Mouse (Mus musculus): ENCODE results near the gene Nckap1. TPM values are rescaled to one million over a fixed set of nuclear protein-coding genes. Genes with fewer than 3 reads are reported as not detected.

Nckap1 gene
- polyA plus RNA-seq, 1 experiment = 15.2 TPM

- no peaks in the 10 kb centered on the region for H3K27me3 ChIP-seq (ENCODE audit: control insufficient read depth, insufficient read depth, low read length)
- H3K36me3 ChIP-seq (ENCODE audit: control insufficient read depth, insufficient read depth, low read length) = no peaks in the 10 kb centered on the region
- H3K4me3 ChIP-seq (ENCODE audit: control insufficient read depth, low read depth, low read length) = peak overlapping the region; percentile 97
- TF ChIP-seq POLR2A (IDR thresholded peaks at IDR 0.05; ENCODE audit: control insufficient read depth, low read depth, low read length) = no peak
- no peak for TF ChIP-seq CTCF (IDR thresholded peaks at IDR 0.05; ENCODE audit: control insufficient read depth, insufficient read depth, insufficient replicate concordance, low read depth, low read length)
- H3K27ac ChIP-seq (ENCODE audit: control insufficient read depth, insufficient read depth, low read depth, low read length) = peak overlapping the region; percentile 92
- no peaks in the 10 kb centered on the region for H3K4me1 ChIP-seq (ENCODE audit: control insufficient read depth, insufficient read depth, low read length)
Observed at GRCm38 (mm10) chr2:80580311-80580961, 744 bp downstream of the Nckap1 start.

GRCm38 (mm10) chr2:80579253-80579891 lies 1.8 kb downstream of the Nckap1 start:
- Histone ChIP-seq H3K27ac (ENCODE audit: control insufficient read depth, insufficient read depth, low read depth, low read length) (no peak overlapping the region), H3K4me3 (ENCODE audit: control insufficient read depth, low read depth, low read length) (no peak overlapping the region), H3K36me3 (ENCODE audit: control insufficient read depth, insufficient read depth, low read length) (no peaks in the 10 kb centered on the region), H3K27me3 (ENCODE audit: control insufficient read depth, insufficient read depth, low read length) (no peaks in the 10 kb centered on the region), H3K4me1 (ENCODE audit: control insufficient read depth, insufficient read depth, low read length) (no peaks in the 10 kb centered on the region)
- no peak for TF ChIP-seq CTCF (IDR thresholded peaks at IDR 0.05; ENCODE audit: control insufficient read depth, insufficient read depth, insufficient replicate concordance, low read depth, low read length)
- no peak for TF ChIP-seq POLR2A (IDR thresholded peaks at IDR 0.05; ENCODE audit: control insufficient read depth, low read depth, low read length)

- Histone ChIP-seq H3K27ac (ENCODE audit: control insufficient read depth, insufficient read depth, low read depth, low read length) (no peak overlapping the region), H3K36me3 (ENCODE audit: control insufficient read depth, insufficient read depth, low read length) (no peaks in the 10 kb centered on the region), H3K4me3 (ENCODE audit: control insufficient read depth, low read depth, low read length) (no peak overlapping the region), H3K27me3 (ENCODE audit: control insufficient read depth, insufficient read depth, low read length) (no peaks in the 10 kb centered on the region), H3K4me1 (ENCODE audit: control insufficient read depth, insufficient read depth, low read length) (no peaks in the 10 kb centered on the region)
- TF ChIP-seq POLR2A (IDR thresholded peaks at IDR 0.05; ENCODE audit: control insufficient read depth, low read depth, low read length) (no peak), CTCF (IDR thresholded peaks at IDR 0.05; ENCODE audit: control insufficient read depth, insufficient read depth, insufficient replicate concordance, low read depth, low read length) (no peak)
Observed at GRCm38 (mm10) chr2:80577286-80577685, 3.9 kb downstream of the Nckap1 start.

GRCm38 (mm10) chr2:80570656-80571055 lies 10.5 kb downstream of the Nckap1 start:
- TF ChIP-seq POLR2A (IDR thresholded peaks at IDR 0.05; ENCODE audit: control insufficient read depth, low read depth, low read length) (no peak), CTCF (IDR thresholded peaks at IDR 0.05; ENCODE audit: control insufficient read depth, insufficient read depth, insufficient replicate concordance, low read depth, low read length) (no peak)
- H3K36me3 ChIP-seq (ENCODE audit: control insufficient read depth, insufficient read depth, low read length) = no peaks in the 10 kb centered on the region
- no peak overlapping the region for H3K27ac ChIP-seq (ENCODE audit: control insufficient read depth, insufficient read depth, low read depth, low read length)
- no peaks in the 10 kb centered on the region for H3K27me3 ChIP-seq (ENCODE audit: control insufficient read depth, insufficient read depth, low read length)
- no peak overlapping the region for H3K4me3 ChIP-seq (ENCODE audit: control insufficient read depth, low read depth, low read length)
- H3K4me1 ChIP-seq (ENCODE audit: control insufficient read depth, insufficient read depth, low read length) = no peaks in the 10 kb centered on the region

GRCm38 (mm10) chr2:80567411-80567810 lies 13.8 kb downstream of the Nckap1 start:
- no peak overlapping the region for H3K4me3 ChIP-seq (ENCODE audit: control insufficient read depth, low read depth, low read length)
- H3K4me1 ChIP-seq (ENCODE audit: control insufficient read depth, insufficient read depth, low read length) = no peaks in the 10 kb centered on the region
- no peaks in the 10 kb centered on the region for H3K27me3 ChIP-seq (ENCODE audit: control insufficient read depth, insufficient read depth, low read length)
- TF ChIP-seq POLR2A (IDR thresholded peaks at IDR 0.05; ENCODE audit: control insufficient read depth, low read depth, low read length) (no peak), CTCF (IDR thresholded peaks at IDR 0.05; ENCODE audit: control insufficient read depth, insufficient read depth, insufficient replicate concordance, low read depth, low read length) (no peak)
- H3K27ac ChIP-seq (ENCODE audit: control insufficient read depth, insufficient read depth, low read depth, low read length) = no peak overlapping the region
- H3K36me3 ChIP-seq (ENCODE audit: control insufficient read depth, insufficient read depth, low read length) = no peaks in the 10 kb centered on the region

GRCm38 (mm10) chr2:80562253-80562652 lies 18.9 kb downstream of the Nckap1 start:
- no peak overlapping the region for H3K4me3 ChIP-seq (ENCODE audit: control insufficient read depth, low read depth, low read length)

GRCm38 (mm10) chr2:80561478-80561877 lies 19.7 kb downstream of the Nckap1 start:
- Histone ChIP-seq H3K27ac (ENCODE audit: control insufficient read depth, insufficient read depth, low read depth, low read length) (no peak overlapping the region), H3K27me3 (ENCODE audit: control insufficient read depth, insufficient read depth, low read length) (no peaks in the 10 kb centered on the region), H3K4me1 (ENCODE audit: control insufficient read depth, insufficient read depth, low read length) (no peaks in the 10 kb centered on the region), H3K36me3 (ENCODE audit: control insufficient read depth, insufficient read depth, low read length) (no peaks in the 10 kb centered on the region), H3K4me3 (ENCODE audit: control insufficient read depth, low read depth, low read length) (no peak overlapping the region)
- TF ChIP-seq CTCF (IDR thresholded peaks at IDR 0.05; ENCODE audit: control insufficient read depth, insufficient read depth, insufficient replicate concordance, low read depth, low read length) (no peak), POLR2A (IDR thresholded peaks at IDR 0.05; ENCODE audit: control insufficient read depth, low read depth, low read length) (no peak)

More at GRCm38 (mm10) chr2:80562253-80562652, 18.9 kb downstream of the Nckap1 start:
- H3K36me3 ChIP-seq (ENCODE audit: control insufficient read depth, insufficient read depth, low read length) = no peaks in the 10 kb centered on the region
- no peak overlapping the region for H3K27ac ChIP-seq (ENCODE audit: control insufficient read depth, insufficient read depth, low read depth, low read length)
- no peaks in the 10 kb centered on the region for H3K4me1 ChIP-seq (ENCODE audit: control insufficient read depth, insufficient read depth, low read length)
- TF ChIP-seq CTCF (IDR thresholded peaks at IDR 0.05; ENCODE audit: control insufficient read depth, insufficient read depth, insufficient replicate concordance, low read depth, low read length) (no peak), POLR2A (IDR thresholded peaks at IDR 0.05; ENCODE audit: control insufficient read depth, low read depth, low read length) (no peak)
- no peaks in the 10 kb centered on the region for H3K27me3 ChIP-seq (ENCODE audit: control insufficient read depth, insufficient read depth, low read length)
